ENCODE assay signal across 9 mouse cellular contexts in the genomic region with DNA sequence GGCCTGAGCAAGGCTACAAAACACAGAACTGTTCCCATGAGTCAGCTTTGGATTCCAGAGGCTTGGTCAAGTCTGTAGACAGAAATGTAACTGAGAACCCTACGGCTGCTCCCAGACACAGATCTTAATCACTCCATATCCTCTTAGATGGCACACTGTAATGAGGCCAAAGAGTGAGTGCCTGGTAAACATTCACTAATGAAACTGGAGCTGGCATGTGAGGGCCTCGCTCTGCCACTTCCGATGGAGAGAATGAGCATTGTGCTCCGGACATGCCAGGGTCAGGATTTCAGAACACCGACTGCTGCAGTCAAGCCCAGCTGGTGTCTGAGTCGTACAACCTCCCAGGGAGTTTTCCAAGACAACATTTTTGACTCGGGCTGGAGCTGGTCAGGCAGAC. TPM values are rescaled to one million over a fixed set of nuclear protein-coding genes. Genes with fewer than 3 reads are reported as not detected.
DNase-seq lines count a peak whose midpoint lies in the region; ATAC-seq lines count a peak whose summit lies in the region.
"Had no signal": no experiment of that assay in that cellular context is flagged by ENCODE, and none has a peak within 500 bp of the region (broad histone marks: within the 10 kb centered on the region; RNA-seq: fewer than 3 reads in every experiment).

No protein-coding gene starts in this region.

- H3K4me3 ChIP-seq in heart, embryonic 16.5 days (ENCODE audit: low read length), result no peak overlapping the region
- H3K4me3 ChIP-seq in limb, embryonic 11.5 days (ENCODE audit: low read depth, low read length), result no peak overlapping the region
- no peak overlapping the region for H3K4me3 ChIP-seq in hindbrain, embryonic 14.5 days (replicated peaks; ENCODE audit: low read length)
- H3K4me3 ChIP-seq in hindbrain, embryonic 11.5 days (ENCODE audit: low read depth, low read length), result no peak overlapping the region
- no peak overlapping the region for H3K4me3 ChIP-seq in liver, embryonic 11.5 days (ENCODE audit: low read depth, low read length)

- no peaks in the 10 kb centered on the region for H3K27me3 ChIP-seq in heart, embryonic 16.5 days (ENCODE audit: control insufficient read depth, insufficient read depth, low read length)
- H3K27me3 ChIP-seq in limb, embryonic 11.5 days (ENCODE audit: control insufficient read depth, insufficient read depth, low read length), result no peaks in the 10 kb centered on the region
- no peaks in the 10 kb centered on the region for H3K27me3 ChIP-seq in hindbrain, embryonic 14.5 days (ENCODE audit: control insufficient read depth, insufficient read depth, low read length)
- H3K27me3 ChIP-seq in hindbrain, embryonic 11.5 days (ENCODE audit: control insufficient read depth, insufficient read depth, low read length), result no peaks in the 10 kb centered on the region
- H3K27me3 ChIP-seq in liver, embryonic 11.5 days (replicated peaks; ENCODE audit: control insufficient read depth, insufficient read depth, low read length), result no peaks in the 10 kb centered on the region

- no peaks in the 10 kb centered on the region for H3K9me3 ChIP-seq in heart, embryonic 16.5 days (replicated peaks; ENCODE audit: control insufficient read depth, low read length)
- no peaks in the 10 kb centered on the region for H3K9me3 ChIP-seq in limb, embryonic 11.5 days (ENCODE audit: control insufficient read depth, low read length)
- no peaks in the 10 kb centered on the region for H3K9me3 ChIP-seq in hindbrain, embryonic 14.5 days (ENCODE audit: control insufficient read depth, low read length)
- no peaks in the 10 kb centered on the region for H3K9me3 ChIP-seq in hindbrain, embryonic 11.5 days (ENCODE audit: control insufficient read depth, low read length)
- no peaks in the 10 kb centered on the region for H3K9me3 ChIP-seq in liver, embryonic 11.5 days (ENCODE audit: control insufficient read depth, low read length)

- H3K4me1 ChIP-seq in heart, embryonic 16.5 days (ENCODE audit: control insufficient read depth, insufficient read depth, low read length), result peaks cover 7% of the 10 kb centered on the region; the same call in 1 of the 2 replicates
- peaks cover 19% of the 10 kb centered on the region for H3K4me1 ChIP-seq in limb, embryonic 11.5 days (ENCODE audit: control insufficient read depth, insufficient read depth, low read length)
- H3K4me1 ChIP-seq in hindbrain, embryonic 14.5 days (replicated peaks; ENCODE audit: control insufficient read depth, insufficient read depth, low read length), result no peaks in the 10 kb centered on the region
- no peaks in the 10 kb centered on the region for H3K4me1 ChIP-seq in hindbrain, embryonic 11.5 days (replicated peaks; ENCODE audit: control insufficient read depth, insufficient read depth, low read length)
- H3K4me1 ChIP-seq in liver, embryonic 11.5 days (replicated peaks; ENCODE audit: control insufficient read depth, insufficient read depth, low read length), result no peaks in the 10 kb centered on the region

- 59% methylated on average over 7 of the region's 7 CpGs for WGBS in heart, embryonic 16.5 days
- 54% methylated on average over 7 of the region's 7 CpGs for WGBS in limb, embryonic 11.5 days
- WGBS in hindbrain, embryonic 14.5 days, result 83% methylated on average over 7 of the region's 7 CpGs
- 75% methylated on average over 7 of the region's 7 CpGs for WGBS in hindbrain, embryonic 11.5 days
- WGBS in liver, embryonic 11.5 days, result 75% methylated on average over 7 of the region's 7 CpGs

- H3K4me2 ChIP-seq in heart, embryonic 16.5 days (ENCODE audit: low read depth, low read length), result no peak overlapping the region
- no peak overlapping the region for H3K4me2 ChIP-seq in limb, embryonic 11.5 days (ENCODE audit: low read depth, severe bottlenecking)
- no peak overlapping the region for H3K4me2 ChIP-seq in hindbrain, embryonic 14.5 days (replicated peaks)
- H3K4me2 ChIP-seq in hindbrain, embryonic 11.5 days (replicated peaks; ENCODE audit: low read depth, low read length), result no peak overlapping the region
- no peak overlapping the region for H3K4me2 ChIP-seq in liver, embryonic 11.5 days

- no peak for DNase-seq in heart, postnatal 4 days
- peak; percentile 98 for DNase-seq in fibroblast of lung, adult 2 months (ENCODE audit: low read depth)
- DNase-seq in limb, embryonic 11.5 days (ENCODE audit: low spot score), result no peak
- DNase-seq in urinary bladder, adult 2 months (ENCODE audit: low spot score), result peak; percentile 44
- DNase-seq in hindbrain, embryonic 14.5 days (ENCODE audit: low spot score), result no peak
- no peak for DNase-seq in hindbrain, embryonic 11.5 days (ENCODE audit: low spot score)
- no peak for DNase-seq in liver, embryonic 11.5 days (ENCODE audit: low spot score)
- DNase-seq: layer of hippocampus, postnatal 36 days had no signal

- no peak overlapping the region for H3K9ac ChIP-seq in heart, embryonic 16.5 days (ENCODE audit: low read length)
- H3K9ac ChIP-seq in limb, embryonic 11.5 days (ENCODE audit: low read length), result no peak overlapping the region
- no peak overlapping the region for H3K9ac ChIP-seq in hindbrain, embryonic 14.5 days
- no peak overlapping the region for H3K9ac ChIP-seq in hindbrain, embryonic 11.5 days (ENCODE audit: low read depth, low read length)
- H3K9ac ChIP-seq in liver, embryonic 11.5 days (ENCODE audit: low read depth, low read length), result no peak overlapping the region

- ATAC-seq in heart, embryonic 16.5 days (replicated peaks; ENCODE audit: extremely low read depth, insufficient read depth, low FRiP score), result no peak
- ATAC-seq in limb, embryonic 11.5 days (ENCODE audit: insufficient number of reproducible peaks, low FRiP score, low TSS enrichment, low read depth), result no peak
- ATAC-seq in hindbrain, embryonic 14.5 days (ENCODE audit: low FRiP score), result no peak
- no peak for ATAC-seq in hindbrain, embryonic 11.5 days (ENCODE audit: low FRiP score)
- ATAC-seq in liver, embryonic 11.5 days (replicated peaks; ENCODE audit: low FRiP score), result no peak

- H3K27ac ChIP-seq in heart, embryonic 16.5 days (ENCODE audit: low read length), result peak overlapping the region; percentile 4; the same call in 1 of the 2 replicates
- H3K27ac ChIP-seq in limb, embryonic 11.5 days (replicated peaks; ENCODE audit: low read depth, low read length), result peak overlapping the region; percentile 52; the same call in 1 of the 2 replicates
- H3K27ac ChIP-seq in hindbrain, embryonic 14.5 days, result no peak overlapping the region
- H3K27ac ChIP-seq in hindbrain, embryonic 11.5 days (ENCODE audit: low read depth, low read length), result no peak overlapping the region
- no peak overlapping the region for H3K27ac ChIP-seq in liver, embryonic 11.5 days (ENCODE audit: low read depth, low read length)

- H3K36me3 ChIP-seq in heart, embryonic 16.5 days (ENCODE audit: control insufficient read depth, insufficient read depth), result peaks cover 4% of the 10 kb centered on the region; the same call in 1 of the 2 replicates
- no peaks in the 10 kb centered on the region for H3K36me3 ChIP-seq in limb, embryonic 11.5 days (ENCODE audit: control insufficient read depth, insufficient read depth, low read length)
- H3K36me3 ChIP-seq in hindbrain, embryonic 14.5 days (replicated peaks; ENCODE audit: control insufficient read depth, insufficient read depth), result peaks cover 52% of the 10 kb centered on the region
- H3K36me3 ChIP-seq in hindbrain, embryonic 11.5 days (ENCODE audit: control insufficient read depth, insufficient read depth, low read length), result no peaks in the 10 kb centered on the region
- no peaks in the 10 kb centered on the region for H3K36me3 ChIP-seq in liver, embryonic 11.5 days (ENCODE audit: control insufficient read depth, insufficient read depth, low read length)

RNA-seq across cellular contexts. Expression of a gene that starts 32.4 kb away (rescaled TPM):
- 14.9 and 16.8 TPM in 2 replicates for polyA plus RNA-seq in heart, embryonic 16.5 days (2015; fragmentation: Nextera tagmentation; extraction: Ambion mirVana)
- 10 to 100 TPM; 37.3 to 42.1 TPM for total RNA-seq in heart, postnatal 4 days (2021)
- polyA plus RNA-seq in limb, embryonic 11.5 days (2014; fragmentation: Nextera tagmentation; extraction: Ambion mirVana), result 35.6 and 47.4 TPM in 2 replicates
- 23.1 and 25.6 TPM in 2 replicates for polyA plus RNA-seq in urinary bladder, adult 2 months (2012; rRNA removed)
- polyA plus RNA-seq in hindbrain, embryonic 14.5 days (2014; fragmentation: Nextera tagmentation; extraction: Ambion mirVana), result 9.0 and 9.5 TPM in 2 replicates
- polyA plus RNA-seq in hindbrain, embryonic 11.5 days (2014; fragmentation: Nextera tagmentation; extraction: Ambion mirVana), result 12.9 and 14.6 TPM in 2 replicates
- 7.5 and 7.9 TPM in 2 replicates for polyA plus RNA-seq in liver, embryonic 11.5 days (2014; fragmentation: Nextera tagmentation; extraction: Ambion mirVana)

Comparison
In these comparisons a context has a peak if more than half of its experiments do, and no peak if none do; other contexts are left out.
1. H3K27ac ChIP-seq: peak in heart, embryonic 16.5 days (single experiment) and limb, embryonic 11.5 days (single experiment); none in hindbrain, embryonic 14.5 days (single experiment), hindbrain, embryonic 11.5 days (single experiment) and liver, embryonic 11.5 days (single experiment).
2. DNase-seq: peak in fibroblast of lung, adult 2 months (single experiment) and urinary bladder, adult 2 months (single experiment); none in heart, postnatal 4 days (single experiment), limb, embryonic 11.5 days (single experiment), hindbrain, embryonic 14.5 days (single experiment), hindbrain, embryonic 11.5 days (single experiment) and liver, embryonic 11.5 days (single experiment).